Mouse (Mus musculus) MEL (cell line): ENCODE measurements around the gene Cfap54. TPM values are rescaled to one million over a fixed set of nuclear protein-coding genes. Genes with fewer than 3 reads are reported as not detected.

Experiments used
- DNase-seq: peaks from one replicate; pipeline ENCODE4 v3.0.0; 2011; ENCODE audit warnings: low read depth, low spot score
- H3K27ac ChIP-seq: 2 replicates; pipeline ENCODE4 v1.5.1; 2012; ENCODE audit warnings: low read depth, mild to moderate bottlenecking, control low read depth, low read length, moderate library complexity; ENCODE audit not compliant: control insufficient read depth
- H3K27me3 ChIP-seq, 2 experiments: fragments of 150-350 bp in 1 of 2; sonication (generic) in 1 of 2; 2 replicates each; pipeline ENCODE4 v1.6.1; 2012; ENCODE audit warnings: low read length in 2 of 2, mild to moderate bottlenecking in 2 of 2, improper control_type of control experiment in 1 of 2, moderate library complexity in 1 of 2; ENCODE audit not compliant: insufficient read depth in 2 of 2, control insufficient read depth in 1 of 2
- H3K36me3 ChIP-seq, 2 experiments: 2 replicates each; pipeline ENCODE4 v1.6.1; 2012 to 2014; ENCODE audit warnings: low read length in 2 of 2, improper control_type of control experiment in 1 of 2, inconsistent platforms in 1 of 2, mild to moderate bottlenecking in 1 of 2; ENCODE audit not compliant: insufficient read depth in 2 of 2, control insufficient read depth in 1 of 2
- H3K4me1 ChIP-seq, 2 experiments: fragments of 150-350 bp in 1 of 2; sonication (generic) in 1 of 2; 2 replicates each; pipeline ENCODE4 v1.6.1; 2012; ENCODE audit warnings: low read length in 2 of 2, improper control_type of control experiment in 1 of 2, mild to moderate bottlenecking in 1 of 2; ENCODE audit not compliant: insufficient read depth in 2 of 2, control insufficient read depth in 1 of 2
- H3K4me3 ChIP-seq, 2 experiments: fragments of 150-350 bp in 1 of 2; sonication (generic) in 1 of 2; 2 replicates each; pipeline ENCODE4 v1.5.1; 2012; ENCODE audit warnings: low read depth in 2 of 2, low read length in 2 of 2, mild to moderate bottlenecking in 2 of 2, moderate library complexity in 2 of 2, control low read depth in 1 of 2, improper control_type of control experiment in 1 of 2; ENCODE audit not compliant: control insufficient read depth in 1 of 2, insufficient read depth in 1 of 2
- H3K79me2 ChIP-seq: 2 replicates; pipeline ENCODE4 v1.6.1; 2012; ENCODE audit warnings: mild to moderate bottlenecking, low read length, moderate library complexity; ENCODE audit not compliant: control insufficient read depth, poor library complexity, insufficient read depth
- H3K9ac ChIP-seq: 2 replicates; pipeline ENCODE4 v1.6.1; 2012; ENCODE audit warnings: low read depth, mild to moderate bottlenecking, control low read depth, low read length, moderate library complexity; ENCODE audit not compliant: control insufficient read depth, poor library complexity, severe bottlenecking
- H3K9me3 ChIP-seq: fragments of 150-350 bp; sonication (generic); replicated peaks from 2 replicates; pipeline ENCODE4 v1.6.1; 2012; ENCODE audit warnings: mild to moderate bottlenecking, low read length, improper control_type of control experiment, moderate library complexity; ENCODE audit not compliant: insufficient read depth
- BHLHE40 ChIP-seq: IDR thresholded peaks from 2 replicates; pipeline ENCODE4 v1.6.1; 2012; ENCODE audit warnings: low read depth, mild to moderate bottlenecking, inconsistent platforms, low read length, improper control_type of control experiment, borderline replicate concordance
- CHD1 ChIP-seq: IDR thresholded peaks from 2 replicates; pipeline ENCODE4 v1.6.1; 2012; ENCODE audit warnings: low read depth, mild to moderate bottlenecking, inconsistent platforms, low read length, improper control_type of control experiment
- GATA1 ChIP-seq: IDR thresholded peaks from 2 replicates; pipeline ENCODE4 v1.6.1; 2011; ENCODE audit warnings: low read depth, low read length, improper control_type of control experiment
- KAT2A ChIP-seq: conservative IDR thresholded peaks from 2 replicates; pipeline ENCODE4 v1.6.1; 2012; ENCODE audit warnings: low read depth, low read length, improper control_type of control experiment, inconsistent platforms
- MAX ChIP-seq: IDR thresholded peaks from 2 replicates; pipeline ENCODE4 v1.6.1; 2011; ENCODE audit warnings: low read length, improper control_type of control experiment
- MAZ ChIP-seq: IDR thresholded peaks from 2 replicates; pipeline ENCODE4 v1.6.1; 2012; ENCODE audit warnings: low read depth, mild to moderate bottlenecking, inconsistent platforms, low read length, improper control_type of control experiment
- MEF2A ChIP-seq: IDR thresholded peaks from 2 replicates; pipeline ENCODE4 v1.6.1; 2014; ENCODE audit warnings: low read depth, mild to moderate bottlenecking, inconsistent platforms, low read length, improper control_type of control experiment; ENCODE audit not compliant: poor library complexity, insufficient replicate concordance, severe bottlenecking; ENCODE audit errors: extremely low read depth
- MYB ChIP-seq: IDR thresholded peaks from 2 replicates; pipeline ENCODE4 v1.6.1; 2011; ENCODE audit warnings: mild to moderate bottlenecking, low read depth, low read length, improper control_type of control experiment
- NRF1 ChIP-seq: IDR thresholded peaks from 2 replicates; pipeline ENCODE4 v1.6.1; 2014; ENCODE audit warnings: low read depth, mild to moderate bottlenecking, inconsistent platforms, low read length, improper control_type of control experiment, moderate library complexity; ENCODE audit not compliant: poor library complexity, insufficient read depth, severe bottlenecking
- POLR2A ChIP-seq, 2 experiments: IDR thresholded peaks; 2 replicates each; pipeline ENCODE4 v1.6.1; 2011 to 2012; ENCODE audit warnings: low read length in 2 of 2, mild to moderate bottlenecking in 2 of 2, control low read depth in 1 of 2, improper control_type of control experiment in 1 of 2, low read depth in 1 of 2, moderate library complexity in 1 of 2; ENCODE audit not compliant: control insufficient read depth in 1 of 2, insufficient read depth in 1 of 2, poor library complexity in 1 of 2
- POLR2AphosphoS2 ChIP-seq: IDR thresholded peaks from 2 replicates; pipeline ENCODE4 v1.6.1; 2011; ENCODE audit warnings: low read length, improper control_type of control experiment
- RCOR1 ChIP-seq: IDR thresholded peaks from 2 replicates; pipeline ENCODE4 v1.6.1; 2012; ENCODE audit warnings: low read depth, mild to moderate bottlenecking, inconsistent platforms, low read length, improper control_type of control experiment
- SMC3 ChIP-seq: IDR thresholded peaks from 2 replicates; pipeline ENCODE4 v1.6.1; 2011; ENCODE audit warnings: low read depth, low read length, improper control_type of control experiment
- TAL1 ChIP-seq: IDR thresholded peaks from 2 replicates; pipeline ENCODE4 v1.6.1; 2012; ENCODE audit warnings: mild to moderate bottlenecking, inconsistent platforms, low read length, moderate library complexity, mixed read lengths
- USF1 ChIP-seq: IDR thresholded peaks from 2 replicates; pipeline ENCODE4 v1.6.1; 2014; ENCODE audit warnings: low read depth, mild to moderate bottlenecking, inconsistent platforms, low read length, improper control_type of control experiment, moderate library complexity
- ZC3H11A ChIP-seq: IDR thresholded peaks from 2 replicates; pipeline ENCODE4 v1.6.1; 2012; ENCODE audit warnings: low read depth, mild to moderate bottlenecking, inconsistent platforms, low read length, improper control_type of control experiment
- ZMIZ1 ChIP-seq: IDR thresholded peaks from 2 replicates; pipeline ENCODE4 v1.6.1; 2012; ENCODE audit warnings: low read depth, mild to moderate bottlenecking, inconsistent platforms, low read length, improper control_type of control experiment, moderate library complexity
- ZNF384 ChIP-seq: IDR thresholded peaks from 2 replicates; pipeline ENCODE4 v1.6.1; 2012; ENCODE audit warnings: low read depth, mild to moderate bottlenecking, inconsistent platforms, low read length, improper control_type of control experiment
- polyA plus RNA-seq, 2 experiments: library from polyadenylated mRNA; stranded (reverse) in 1 of 2; unstranded in 1 of 2; fragments of >175 nt in 1 of 2; fragments of >200 nt in 1 of 2; gene quantifications; 2 replicates each; pipeline versions ENCODE4 v1.2.1 to v1.2.4; 2012; ENCODE audit warnings: low replicate concordance in 2 of 2, low read depth in 1 of 2; ENCODE audit not compliant: insufficient read length in 2 of 2, insufficient read depth in 1 of 2, missing spikeins in 1 of 2
- total RNA-seq: library from RNA; depleted of rRNA; stranded (reverse); fragments of 300-350 nt; gene quantifications from 2 replicates; pipeline ENCODE4 v1.2.3, GENCODE M21; 2012

Gene Cfap54
- total and polyA plus RNA-seq, 3 experiments, result 2.0 to 2.7 TPM; not detected in 1

GRCm38 (mm10) chr10:92790893-92791530 is 290.4 kb downstream of the Cfap54 start:
- Histone ChIP-seq H3K9me3 (no peaks in the 10 kb centered on the region), H3K27me3 (no peaks in the 10 kb centered on the region), H3K79me2 (no peaks in the 10 kb centered on the region), H3K36me3 (no peaks in the 10 kb centered on the region), H3K4me3 (no peak overlapping the region)
- DNase-seq, result no peak
- no peak for TF ChIP-seq USF1
- no peak for TF ChIP-seq RCOR1
- TF ChIP-seq ZNF384, result no peak
- no peak for TF ChIP-seq KAT2A
- TF ChIP-seq SMC3, result no peak
- TF ChIP-seq MAZ, result no peak
- TF ChIP-seq POLR2AphosphoS2, result no peak
- TF ChIP-seq TAL1, result no peak
- TF ChIP-seq POLR2A (IDR thresholded peaks at IDR 0.05; ENCODE audit: control insufficient read depth in 1 of 2, insufficient read depth in 1 of 2, low read depth in 1 of 2, low read length in 2 of 2, poor library complexity in 1 of 2), result no peak
- TF ChIP-seq ZC3H11A, result no peak
- TF ChIP-seq MAX, result no peak
- no peak for TF ChIP-seq ZMIZ1
- TF ChIP-seq, all 39 proteins: peak for 0
- Histone ChIP-seq H3K9ac (no peak overlapping the region), H3K27ac (no peak overlapping the region), H3K4me1 (no peaks in the 10 kb centered on the region)

- no peaks in the 10 kb centered on the region for H3K79me2 ChIP-seq
- no peak overlapping the region for H3K4me3 ChIP-seq
- no peak overlapping the region for H3K9ac ChIP-seq
- no peaks in the 10 kb centered on the region for H3K4me1 ChIP-seq
- H3K27me3 ChIP-seq, result no peaks in the 10 kb centered on the region
- no peak for DNase-seq
- no peak overlapping the region for H3K27ac ChIP-seq
- no peaks in the 10 kb centered on the region for H3K9me3 ChIP-seq
- no peaks in the 10 kb centered on the region for H3K36me3 ChIP-seq
- TF ChIP-seq GATA1, result no peak
Observed at GRCm38 (mm10) chr10:92790247-92790646, 291.2 kb downstream of the Cfap54 start.

DNA sequence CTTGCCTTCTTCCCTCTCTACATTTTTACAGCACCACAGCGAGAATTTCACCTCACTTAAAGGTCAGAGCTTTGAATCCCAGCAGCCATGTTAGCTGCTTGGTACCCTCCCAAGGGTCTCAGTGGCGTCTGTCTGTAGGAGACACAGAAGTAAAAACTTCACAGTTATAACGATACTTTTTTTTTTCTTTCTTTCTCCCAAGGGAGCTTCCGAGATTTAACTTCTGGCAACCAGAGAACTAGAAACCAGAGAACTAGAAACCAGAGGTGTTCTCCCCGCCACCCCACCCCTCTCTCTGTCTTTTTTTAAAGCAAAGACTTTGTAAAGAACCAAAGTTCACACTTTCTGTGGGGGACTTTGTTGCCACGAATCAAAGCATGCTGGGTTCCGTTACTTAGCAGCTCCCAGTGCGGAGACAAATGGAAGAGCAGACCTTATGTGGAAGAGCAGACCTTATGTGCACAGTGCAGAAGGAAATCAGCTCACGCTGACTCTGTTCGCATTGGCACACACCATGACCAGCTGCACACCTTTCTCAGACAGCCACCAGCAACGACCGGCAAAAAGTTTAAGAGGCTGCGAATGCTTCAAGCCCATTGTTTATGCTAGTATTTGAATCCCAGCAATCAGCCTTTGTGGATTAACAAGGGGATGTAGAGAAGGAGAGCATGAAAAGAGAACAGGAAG is 292.9 kb downstream of the Cfap54 start:
- Histone ChIP-seq H3K27ac (no peak overlapping the region), H3K79me2 (no peaks in the 10 kb centered on the region), H3K4me3 (no peak overlapping the region), H3K9me3 (no peaks in the 10 kb centered on the region), H3K9ac (no peak overlapping the region), H3K36me3 (no peaks in the 10 kb centered on the region), H3K4me1 (no peaks in the 10 kb centered on the region), H3K27me3 (no peaks in the 10 kb centered on the region)
- DNase-seq, result no peak
- TF ChIP-seq USF1 (no peak), GATA1 (no peak), KAT2A (no peak), MYB (no peak), RCOR1 (no peak), NRF1 (no peak), BHLHE40 (no peak), MEF2A (no peak), CHD1 (no peak), ZNF384 (no peak)
